Mouse (Mus musculus) spleen, postnatal 10 days (tissue): ENCODE data around the gene Glis3.

Experiments
- DNase-seq, 2 experiments: peaks; one replicate each; pipeline ENCODE4 v3.0.0; 2021 to 2022; ENCODE audit warnings: low spot score in 2 of 2

Glis3 gene

GRCm38 (mm10) chr19:28591736-28592477, 88.0 kb downstream of the Glis3 start:
- no peak for DNase-seq

- no peak for DNase-seq
Measured at GRCm38 (mm10) chr19:28580499-28580898, 99.4 kb downstream of the Glis3 start.

GRCm38 (mm10) chr19:28579724-28580375, 100.0 kb downstream of the Glis3 start:
- no peak for DNase-seq

GRCm38 (mm10) chr19:28577023-28577422, 102.9 kb downstream of the Glis3 start:
- DNase-seq: no peak

GRCm38 (mm10) chr19:28576619-28577018, 103.3 kb downstream of the Glis3 start:
- DNase-seq: no peak

- no peak for DNase-seq
Measured at GRCm38 (mm10) chr19:28573641-28574040, 106.2 kb downstream of the Glis3 start.

GRCm38 (mm10) chr19:28569856-28570255, 110.0 kb downstream of the Glis3 start:
- DNase-seq: no peak

- DNase-seq: no peak
Measured at GRCm38 (mm10) chr19:28567100-28567499, 112.8 kb downstream of the Glis3 start.

- DNase-seq: no peak
Measured at GRCm38 (mm10) chr19:28566554-28566953, 113.3 kb downstream of the Glis3 start.

- DNase-seq: no peak
Measured at GRCm38 (mm10) chr19:28561697-28562002, 118.2 kb downstream of the Glis3 start.

- no peak for DNase-seq
Measured at GRCm38 (mm10) chr19:28560801-28561696, 118.8 kb downstream of the Glis3 start.

- DNase-seq: no peak
Measured at GRCm38 (mm10) chr19:28559836-28560235, 120.0 kb downstream of the Glis3 start.

GRCm38 (mm10) chr19:28559400-28559799, 120.5 kb downstream of the Glis3 start:
- no peak for DNase-seq

- no peak for DNase-seq
Measured at GRCm38 (mm10) chr19:28558661-28559060, 121.2 kb downstream of the Glis3 start.

GRCm38 (mm10) chr19:28557559-28558328, 122.1 kb downstream of the Glis3 start:
- DNase-seq: no peak

- no peak for DNase-seq
Measured at GRCm38 (mm10) chr19:28555181-28555929, 124.5 kb downstream of the Glis3 start.

GRCm38 (mm10) chr19:28550611-28551010, 129.3 kb downstream of the Glis3 start:
- no peak for DNase-seq

GRCm38 (mm10) chr19:28546933-28547332, 132.9 kb downstream of the Glis3 start:
- DNase-seq: peak in 1 of 2 experiments; percentile 24

GRCm38 (mm10) chr19:28545493-28545892, 134.4 kb downstream of the Glis3 start:
- DNase-seq: no peak

- DNase-seq: no peak
Measured at GRCm38 (mm10) chr19:28538813-28539212, 141.1 kb downstream of the Glis3 start.

GRCm38 (mm10) chr19:28534964-28535363, 144.9 kb downstream of the Glis3 start:
- no peak for DNase-seq
